Mouse (Mus musculus): Measurements from ENCODE around the gene 3110082I17Rik. TPM values are rescaled to one million over a fixed set of nuclear protein-coding genes. Genes with fewer than 3 reads are reported as not detected.
"Not testable (repeated sequence)": the region's sequence is repeated elsewhere in the genome, so short reads cannot be mapped to it uniquely, and the experiment has no call there.

3110082I17Rik gene
- total RNA-seq, 2 experiments from 2014 or later = 5.0 to 5.3 TPM

- intact Hi-C loops (cut with DNase I) = loop anchor here (5.0 kb wide), 1 partner anchor 45 kb away; no protein-coding TSS in a partner anchor
- no peak for DNase-seq (ENCODE audit: low spot score)
Measured at GRCm38 (mm10) chr5:139402106-139402505, 58.2 kb downstream of the 3110082I17Rik start.

GRCm38 (mm10) chr5:139399991-139400390 lies 60.3 kb downstream of the 3110082I17Rik start:
- intact Hi-C loops (cut with DNase I) = loop anchor here (5.0 kb wide), 1 partner anchor 47 kb away; no protein-coding TSS in a partner anchor
- no peak for DNase-seq (ENCODE audit: low spot score)

DNA sequence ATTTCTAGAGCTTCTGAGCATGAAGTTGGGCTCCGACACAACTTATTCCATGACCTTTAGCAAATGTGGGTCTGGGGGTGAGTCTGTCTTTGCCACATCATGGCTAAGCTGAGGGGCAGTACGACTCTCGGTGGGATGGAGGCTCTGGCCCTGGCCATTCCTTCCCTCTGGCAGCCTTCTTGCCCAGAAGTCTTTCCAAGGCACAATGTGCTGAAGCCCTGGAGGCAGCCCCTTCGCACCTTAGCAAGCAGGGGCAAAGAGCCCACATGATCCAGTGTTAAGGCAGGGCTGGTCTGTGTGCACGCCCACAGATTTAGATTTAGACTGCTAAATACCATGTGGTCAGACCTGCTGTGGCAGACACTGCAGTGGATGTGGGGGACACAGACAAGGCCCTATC lies 61.5 kb downstream of the 3110082I17Rik start:
- DNase-seq (ENCODE audit: low spot score) = no peak
- intact Hi-C loops (cut with DNase I) = loop anchor here (1.0 kb wide), 1 partner anchor 34 kb away; no protein-coding TSS in a partner anchor

GRCm38 (mm10) chr5:139397959-139398753 lies 62.2 kb downstream of the 3110082I17Rik start:
- peak; percentile 88 for DNase-seq (ENCODE audit: low spot score)
- intact Hi-C loops (cut with DNase I) = loop anchor here (1.0 kb wide), 1 partner anchor 34 kb away; no protein-coding TSS in a partner anchor

GRCm38 (mm10) chr5:139397359-139397916 lies 62.9 kb downstream of the 3110082I17Rik start:
- intact Hi-C loops (cut with DNase I) = no loop called here

DNA sequence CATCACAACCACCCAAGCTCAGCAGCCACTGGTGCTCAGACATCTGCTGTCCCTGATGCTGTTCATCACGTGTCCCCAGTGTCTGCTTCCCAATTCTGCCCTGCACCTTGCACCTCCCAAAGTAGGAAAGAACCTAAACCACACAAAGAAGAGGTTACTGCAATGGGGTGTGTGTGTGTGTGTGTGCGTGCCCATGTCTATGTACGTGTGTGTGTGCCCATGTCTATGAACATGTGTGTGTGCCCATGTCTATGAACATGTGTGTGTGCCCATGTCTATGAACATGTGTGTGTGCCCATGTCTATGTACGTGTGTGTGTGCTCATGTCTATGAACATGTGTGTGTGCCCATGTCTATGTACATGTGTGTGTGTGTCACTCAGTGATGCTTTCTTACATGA lies 64.8 kb downstream of the 3110082I17Rik start:
- intact Hi-C loops (cut with DNase I) = no loop called here
- DNase-seq (ENCODE audit: low spot score) = no peak

More at GRCm38 (mm10) chr5:139397359-139397916, 62.9 kb downstream of the 3110082I17Rik start:
- no peak for DNase-seq (ENCODE audit: low spot score)

GRCm38 (mm10) chr5:139394399-139394798 lies 65.9 kb downstream of the 3110082I17Rik start:
- intact Hi-C loops (cut with DNase I) = no loop called here

DNA sequence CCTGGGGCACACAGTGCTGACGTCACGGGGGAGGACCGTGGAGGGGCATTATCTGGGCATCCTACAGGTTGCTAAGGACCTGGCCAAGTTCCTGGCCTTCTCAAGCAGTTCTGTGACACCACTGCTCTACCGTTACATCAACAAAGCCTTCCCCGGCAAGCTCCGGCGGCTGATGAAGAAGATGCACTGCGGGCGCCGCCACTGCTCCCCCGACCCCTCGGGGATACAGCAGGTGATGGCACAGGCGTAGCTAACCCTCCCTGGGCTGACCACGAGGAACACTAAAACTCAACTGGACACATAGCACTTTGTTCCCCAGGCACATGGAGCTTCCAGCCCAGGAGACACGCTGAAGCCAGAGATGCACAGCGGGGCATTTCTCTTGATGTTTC lies 67.1 kb downstream of the 3110082I17Rik start:
- no peak for DNase-seq (ENCODE audit: low spot score)
- intact Hi-C loops (cut with DNase I) = no loop called here

More at GRCm38 (mm10) chr5:139394399-139394798, 65.9 kb downstream of the 3110082I17Rik start:
- no peak for DNase-seq (ENCODE audit: low spot score)

- intact Hi-C loops (cut with DNase I) = no loop called here
- DNase-seq (ENCODE audit: low spot score) = no peak
Measured at GRCm38 (mm10) chr5:139392219-139393196, 67.8 kb downstream of the 3110082I17Rik start.

DNA sequence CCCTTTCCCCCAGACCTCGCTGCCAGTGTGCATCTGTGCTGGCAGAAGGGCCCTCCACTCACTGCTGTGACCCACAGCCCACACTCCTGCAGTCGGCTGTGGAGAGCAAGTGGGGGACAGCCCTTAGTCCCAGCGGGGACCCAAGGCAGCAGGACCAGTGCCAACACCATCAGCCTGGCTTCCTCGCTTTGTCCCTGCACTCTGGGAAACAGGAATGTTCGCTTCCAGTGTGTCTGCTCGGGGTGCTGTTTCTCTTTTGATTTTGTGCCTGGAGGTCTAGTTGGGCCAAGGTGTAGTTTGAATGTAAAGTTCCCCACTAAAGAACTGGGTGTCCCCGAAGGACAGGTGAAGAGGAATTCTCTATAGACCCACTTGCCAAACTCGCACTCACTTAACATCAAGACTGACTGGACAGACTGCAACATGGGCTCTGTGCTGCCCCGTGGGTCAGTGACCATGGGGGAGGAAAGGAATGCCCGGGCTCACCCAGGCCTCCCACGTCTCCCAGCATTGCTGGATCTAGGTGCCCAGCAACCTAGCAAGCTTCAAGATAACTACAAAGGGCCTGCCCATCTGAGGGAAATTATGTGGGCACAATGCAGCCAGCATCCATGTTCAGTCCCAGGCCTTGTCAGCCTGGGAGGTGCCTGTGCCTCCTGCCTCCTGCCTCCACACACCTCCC lies 68.9 kb downstream of the 3110082I17Rik start:
- intact Hi-C loops (cut with DNase I) = no loop called here

DNA sequence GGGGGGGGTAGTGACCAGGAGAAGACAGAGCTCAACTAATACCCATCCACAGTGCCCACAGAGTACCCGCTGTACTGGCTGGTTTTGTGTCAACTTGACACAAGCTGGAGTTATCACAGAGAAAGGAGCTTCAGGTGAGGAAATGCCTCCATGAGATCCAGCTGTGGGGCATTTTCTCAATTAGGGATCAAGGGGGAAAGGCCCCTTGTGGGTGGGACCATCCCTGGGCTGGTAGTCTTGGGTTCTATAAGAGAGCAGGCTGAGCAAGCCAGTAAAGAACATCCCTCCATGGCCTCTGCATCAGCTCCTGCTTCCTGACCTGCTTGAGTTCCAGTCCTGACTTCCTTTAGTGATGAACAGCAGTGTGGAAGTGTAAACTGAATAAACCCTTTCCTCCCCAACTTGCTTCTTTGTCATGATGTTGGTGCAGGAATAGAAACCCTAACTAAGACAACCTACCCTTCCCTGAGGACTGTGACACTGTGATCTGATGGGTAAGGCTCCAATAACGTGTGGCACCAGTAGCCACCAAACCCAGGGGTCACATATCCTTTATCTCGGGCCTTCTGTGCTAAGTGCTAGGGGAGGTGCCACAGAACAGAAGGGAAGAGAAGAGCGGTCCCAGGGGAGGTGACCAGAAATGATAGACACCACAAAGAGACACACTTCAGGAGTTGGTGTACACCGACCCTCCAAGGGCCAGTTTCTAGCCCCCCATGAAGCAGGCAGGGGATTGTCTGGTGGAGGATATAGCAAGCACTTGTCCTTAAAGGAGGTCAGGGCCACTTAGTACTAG lies 69.8 kb downstream of the 3110082I17Rik start:
- DNase-seq (ENCODE audit: low spot score); intact Hi-C loops (cut with DNase I): not testable (repeated sequence)

More for the DNA sequence above, 68.9 kb downstream of the 3110082I17Rik start:
- DNase-seq (ENCODE audit: low spot score) = no peak

DNA sequence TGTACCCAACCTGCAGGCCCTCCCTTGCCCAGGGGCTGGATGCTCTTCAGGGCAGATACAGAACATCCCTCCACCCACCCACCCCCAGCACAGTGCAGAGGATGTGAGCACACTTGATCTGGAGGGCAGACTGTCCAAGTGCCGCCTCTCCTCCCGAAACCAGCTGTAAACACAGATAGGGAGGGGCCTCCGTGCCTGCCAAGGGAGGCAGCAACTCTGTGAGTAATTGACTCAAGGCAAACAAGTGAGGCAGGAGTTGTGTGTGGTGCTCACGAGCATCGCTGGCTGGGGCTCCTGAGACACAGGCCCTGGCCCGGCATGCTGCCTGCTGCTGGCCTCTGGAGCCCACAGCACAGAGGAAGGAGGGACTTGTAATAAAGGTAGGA lies 70.7 kb downstream of the 3110082I17Rik start:
- peak; percentile 75 for DNase-seq (ENCODE audit: low spot score)
- intact Hi-C loops (cut with DNase I) = no loop called here

- intact Hi-C loops (cut with DNase I) = no loop called here
- DNase-seq (ENCODE audit: low spot score) = no peak
Measured at GRCm38 (mm10) chr5:139388694-139389675, 71.3 kb downstream of the 3110082I17Rik start.

DNA sequence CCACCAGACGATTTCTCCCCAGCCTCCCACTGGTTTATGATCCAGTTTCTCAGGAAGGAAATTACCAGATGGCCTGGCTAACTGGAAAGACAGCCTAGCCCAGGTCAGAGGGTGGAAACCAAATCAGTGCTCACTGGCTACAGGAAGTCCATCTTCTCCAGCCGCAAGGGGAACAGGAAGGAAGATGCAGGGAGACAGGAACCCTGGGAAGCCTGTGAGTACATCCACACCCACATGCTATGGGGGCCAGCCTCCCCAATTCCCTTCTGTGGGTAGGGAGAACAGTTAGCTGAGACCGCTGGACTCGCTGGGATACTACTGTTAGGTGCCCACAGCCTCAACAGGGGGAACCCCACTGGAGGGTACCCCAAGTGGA lies 72.1 kb downstream of the 3110082I17Rik start:
- DNase-seq (ENCODE audit: low spot score) = no peak
- intact Hi-C loops (cut with DNase I) = no loop called here

GRCm38 (mm10) chr5:139387329-139388194 lies 72.8 kb downstream of the 3110082I17Rik start:
- no peak for DNase-seq (ENCODE audit: low spot score)

DNA sequence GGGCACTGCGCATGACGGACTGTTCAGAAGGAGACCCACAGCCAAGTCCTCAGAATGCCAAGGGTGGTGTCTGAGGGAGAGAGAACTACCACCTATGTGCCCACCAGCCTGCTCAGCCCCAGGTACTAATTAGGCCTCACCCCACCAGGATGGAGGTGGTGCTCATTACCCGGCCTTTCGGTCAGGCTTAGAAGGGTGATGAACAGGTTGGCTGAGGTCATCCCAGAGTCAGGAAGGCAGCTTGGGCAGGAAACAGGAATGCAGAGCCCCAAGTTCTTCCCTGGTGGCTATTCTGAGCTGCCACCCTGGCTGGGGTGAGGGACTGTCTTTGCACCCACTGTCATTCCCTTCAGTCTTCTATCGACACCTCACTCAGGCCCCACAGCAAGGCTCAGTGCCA lies 74.3 kb downstream of the 3110082I17Rik start:
- intact Hi-C loops (cut with DNase I) = no loop called here
- DNase-seq (ENCODE audit: low spot score) = no peak

More at GRCm38 (mm10) chr5:139387329-139388194, 72.8 kb downstream of the 3110082I17Rik start:
- intact Hi-C loops (cut with DNase I) = no loop called here
